Mouse (Mus musculus) intestine, embryonic 14.5 days (tissue): ENCODE data around the gene Mta3. TPM values are rescaled to one million over a fixed set of nuclear protein-coding genes. Genes with fewer than 3 reads are reported as not detected.

Source experiments
- ATAC-seq: fragments of 200-750 bp; cut with Nextera tagmentation; replicated peaks from 2 replicates; pipeline ENCODE4 v1.8.0; 2017; ENCODE audit warnings: low read depth, moderate number of reproducible peaks, moderate TSS enrichment, moderate library complexity; ENCODE audit not compliant: low FRiP score, low TSS enrichment
- DNase-seq: peaks from one replicate; pipeline ENCODE4 v3.0.0-alpha.2; 2018; ENCODE audit warnings: low spot score
- H3K27ac ChIP-seq: fragments of 300-500 bp; sonication (generic); 2 replicates; pipeline ENCODE4 v1.5.1; 2014; ENCODE audit warnings: low read depth, mild to moderate bottlenecking, control low read depth
- H3K27me3 ChIP-seq: fragments of 300-500 bp; sonication (generic); replicated peaks from 2 replicates; pipeline ENCODE4 v1.6.1; 2014; ENCODE audit warnings: low read length, control low read depth; ENCODE audit not compliant: control insufficient read depth, insufficient read depth
- H3K36me3 ChIP-seq: fragments of 300-500 bp; sonication (generic); 2 replicates; pipeline ENCODE4 v1.6.1; 2014; ENCODE audit warnings: low read length, control low read depth; ENCODE audit not compliant: control insufficient read depth, insufficient read depth
- H3K4me1 ChIP-seq: fragments of 300-500 bp; sonication (generic); replicated peaks from 2 replicates; pipeline ENCODE4 v1.6.1; 2014; ENCODE audit warnings: low read length, control low read depth, mixed read lengths; ENCODE audit not compliant: control insufficient read depth, insufficient read depth
- H3K4me2 ChIP-seq: fragments of 300-500 bp; sonication (generic); 2 replicates; pipeline ENCODE4 v1.6.1; 2014; ENCODE audit warnings: low read length
- H3K4me3 ChIP-seq: fragments of 300-500 bp; sonication (generic); 2 replicates; pipeline ENCODE4 v1.5.1; 2014; ENCODE audit warnings: low read depth, low read length, control low read depth, mixed read lengths
- H3K9ac ChIP-seq: fragments of 300-500 bp; sonication (generic); 2 replicates; pipeline ENCODE4 v1.6.1; 2014; ENCODE audit warnings: mild to moderate bottlenecking, low read length
- H3K9me3 ChIP-seq: fragments of 300-500 bp; sonication (generic); 2 replicates; pipeline ENCODE4 v1.6.1; 2016; ENCODE audit warnings: low read length, control low read depth; ENCODE audit not compliant: control insufficient read depth
- WGBS: fragments of 180-500 bp; shearing (Covaris S2); extraction: QIAGEN DNeasy Blood & Tissue Kit; methylation state at CpG from one replicate; pipeline ENCODE4 v1.1.7; 2014; 5-methylcytosine and 5-hydroxymethylcytosine counted together
- polyA plus RNA-seq: library from polyadenylated mRNA; unstranded; fragments of >200 nt; fragmentation: Nextera tagmentation; extraction: Ambion mirVana; gene quantifications from 2 replicates; pipeline ENCODE4 v1.2.1, GENCODE M21; 2014

Mta3 gene
- polyA plus RNA-seq: 31.6 and 37.0 TPM in 2 replicates

GRCm38 (mm10) chr17:83706116-83706593 is at the start of gene Mta3:
TSS of gene Mta3 (plus strand) at chr17:83706163.
- WGBS: 2% methylated on average over 32 of the region's 56 CpGs
- Histone ChIP-seq H3K4me2 (peak within 1 kb of the TSS; percentile 72), H3K4me1 (0 out of 2 replicates have a peak, but pooled peaks cover 9% of the 10 kb centered on the region), H3K27ac (peak within 1 kb of the TSS; percentile 89), H3K27me3 (no peaks in the 10 kb centered on the region), H3K4me3 (peak within 1 kb of the TSS; percentile 71), H3K9me3 (no peaks in the 10 kb centered on the region), H3K36me3 (no peaks in the 10 kb centered on the region), H3K9ac (peak within 1 kb of the TSS; percentile 88)
- ATAC-seq (peak; percentile 65), DNase-seq (peak; percentile 86)

DNA sequence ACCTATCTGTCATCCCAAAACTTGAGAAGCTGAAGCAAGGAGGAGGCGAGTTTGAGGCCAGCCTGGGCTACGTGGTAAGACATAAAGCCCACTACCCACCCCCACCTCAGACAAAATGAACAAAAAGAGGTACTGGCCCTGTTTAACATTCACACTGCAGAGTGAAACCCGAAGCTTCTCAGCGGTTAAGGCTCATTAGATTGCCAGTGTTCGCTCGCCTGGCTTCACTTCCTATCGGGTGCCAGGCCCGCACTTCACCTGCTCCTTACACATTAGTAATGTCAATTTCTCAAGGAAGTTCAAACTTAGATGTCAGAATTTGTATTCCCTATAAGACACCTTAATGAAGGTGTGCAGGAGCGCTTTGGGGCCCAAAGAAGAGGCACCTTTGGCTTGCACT is 48.6 kb upstream of the Mta3 start:
- H3K9me3 ChIP-seq: no peaks in the 10 kb centered on the region
- no peak overlapping the region for H3K9ac ChIP-seq
- no peak overlapping the region for H3K27ac ChIP-seq
- no peaks in the 10 kb centered on the region for H3K36me3 ChIP-seq
- H3K4me2 ChIP-seq: no peak overlapping the region
- WGBS: 73% methylated on average over 9 of the region's 9 CpGs
- no peaks in the 10 kb centered on the region for H3K27me3 ChIP-seq
- H3K4me1 ChIP-seq: no peaks in the 10 kb centered on the region
- no peak overlapping the region for H3K4me3 ChIP-seq
- ATAC-seq (no peak), DNase-seq (no peak)

- Histone ChIP-seq H3K4me3 (no peak overlapping the region), H3K9ac (no peak overlapping the region), H3K27me3 (no peaks in the 10 kb centered on the region), H3K4me2 (no peak overlapping the region), H3K9me3 (no peaks in the 10 kb centered on the region), H3K27ac (no peak overlapping the region), H3K36me3 (no peaks in the 10 kb centered on the region), H3K4me1 (no peaks in the 10 kb centered on the region)
- no peak for ATAC-seq
- no peak for DNase-seq
- 68% methylated on average over 1 of the region's 1 CpGs for WGBS
Observed at GRCm38 (mm10) chr17:83658943-83659342, 47.0 kb upstream of the Mta3 start.

- H3K27me3 ChIP-seq: no peaks in the 10 kb centered on the region
- no peak overlapping the region for H3K4me2 ChIP-seq
- WGBS: 61% methylated on average over 8 of the region's 8 CpGs
- no peaks in the 10 kb centered on the region for H3K36me3 ChIP-seq
- H3K4me1 ChIP-seq: no peaks in the 10 kb centered on the region
- no peak for ATAC-seq
- H3K9ac ChIP-seq: no peak overlapping the region
- no peak overlapping the region for H3K4me3 ChIP-seq
- no peak for DNase-seq
- no peaks in the 10 kb centered on the region for H3K9me3 ChIP-seq
- H3K27ac ChIP-seq: no peak overlapping the region
Observed at GRCm38 (mm10) chr17:83664761-83665160, 41.2 kb upstream of the Mta3 start.

- Histone ChIP-seq H3K27ac (no peak overlapping the region), H3K4me1 (no peaks in the 10 kb centered on the region), H3K9ac (no peak overlapping the region), H3K9me3 (no peaks in the 10 kb centered on the region), H3K4me3 (no peak overlapping the region), H3K36me3 (no peaks in the 10 kb centered on the region), H3K4me2 (no peak overlapping the region), H3K27me3 (no peaks in the 10 kb centered on the region)
- ATAC-seq (no peak), DNase-seq (no peak)
- WGBS: 69% methylated on average over 13 of the region's 13 CpGs
Observed at GRCm38 (mm10) chr17:83666597-83667287, 39.2 kb upstream of the Mta3 start.

GRCm38 (mm10) chr17:83667934-83668690 is 37.9 kb upstream of the Mta3 start:
- WGBS: 87% methylated on average over 3 of the region's 3 CpGs
- H3K9ac ChIP-seq: no peak overlapping the region
- H3K4me2 ChIP-seq: no peak overlapping the region
- H3K27me3 ChIP-seq: no peaks in the 10 kb centered on the region
- DNase-seq: no peak
- H3K9me3 ChIP-seq: no peaks in the 10 kb centered on the region
- H3K27ac ChIP-seq: no peak overlapping the region
- H3K4me1 ChIP-seq: no peaks in the 10 kb centered on the region
- no peak for ATAC-seq
- no peak overlapping the region for H3K4me3 ChIP-seq
- no peaks in the 10 kb centered on the region for H3K36me3 ChIP-seq

DNA sequence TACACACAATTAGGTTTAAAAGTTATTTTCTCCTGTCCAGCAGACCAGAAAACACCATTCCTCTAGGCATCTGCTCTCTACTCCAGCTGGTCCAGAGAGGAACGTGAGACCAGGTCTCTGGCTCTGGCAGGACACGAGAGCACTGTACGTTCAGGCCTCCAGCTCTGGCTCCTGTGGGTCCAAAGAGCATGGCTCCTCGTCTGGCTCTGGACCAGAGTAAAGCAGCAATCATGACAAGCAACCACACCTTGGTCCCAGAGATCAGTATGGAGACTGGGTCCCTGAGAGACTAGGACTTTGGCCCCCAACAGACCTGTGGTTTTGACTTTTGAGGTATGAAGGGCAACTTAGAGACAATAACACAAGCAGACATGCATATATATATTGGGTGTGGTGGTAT is 33.3 kb upstream of the Mta3 start:
- Histone ChIP-seq H3K27ac (no peak overlapping the region), H3K36me3 (no peaks in the 10 kb centered on the region), H3K4me3 (no peak overlapping the region), H3K4me2 (no peak overlapping the region), H3K9ac (no peak overlapping the region), H3K4me1 (no peaks in the 10 kb centered on the region), H3K27me3 (no peaks in the 10 kb centered on the region), H3K9me3 (no peaks in the 10 kb centered on the region)
- DNase-seq (no peak), ATAC-seq (no peak)
- WGBS: 80% methylated on average over 4 of the region's 4 CpGs

DNA sequence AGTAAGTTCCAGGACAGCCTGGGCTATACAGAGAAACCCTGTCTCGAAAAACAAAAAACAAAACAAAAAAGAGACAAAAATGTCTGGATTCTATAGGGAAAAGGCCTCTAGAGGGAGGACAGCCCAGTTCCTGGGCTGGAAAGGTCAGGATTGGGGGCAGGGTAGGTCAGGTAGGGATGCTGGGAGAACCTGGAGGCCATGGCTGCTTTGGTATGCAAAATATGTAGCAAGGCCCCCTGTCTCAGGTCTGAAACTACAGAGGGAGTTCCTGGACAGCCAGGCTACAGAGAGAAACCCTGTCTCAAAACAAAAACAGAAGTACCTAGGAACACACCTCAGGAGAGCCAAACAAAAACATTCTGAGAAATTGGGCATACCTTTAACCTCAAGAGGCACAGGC is 28.6 kb upstream of the Mta3 start:
- ATAC-seq (no peak), DNase-seq (no peak)
- Histone ChIP-seq H3K9ac (no peak overlapping the region), H3K9me3 (no peaks in the 10 kb centered on the region), H3K27me3 (no peaks in the 10 kb centered on the region), H3K4me2 (no peak overlapping the region), H3K27ac (no peak overlapping the region), H3K4me3 (no peak overlapping the region), H3K4me1 (no peaks in the 10 kb centered on the region), H3K36me3 (no peaks in the 10 kb centered on the region)
- WGBS: 71% methylated on average over 1 of the region's 1 CpGs
